Mouse (Mus musculus) MEL (cell line): Measurements from ENCODE around the gene Abcb1a. TPM values are rescaled to one million over a fixed set of nuclear protein-coding genes. Genes with fewer than 3 reads are reported as not detected.
"Not testable (repeated sequence)": the region's sequence is repeated elsewhere in the genome, so short reads cannot be mapped to it uniquely, and the experiment has no call there.

Source experiments
- DNase-seq: peaks from one replicate; pipeline ENCODE4 v3.0.0; 2011; ENCODE audit warnings: low read depth, low spot score
- H3K27ac ChIP-seq: 2 replicates; pipeline ENCODE4 v1.5.1; 2012; ENCODE audit warnings: low read depth, mild to moderate bottlenecking, control low read depth, low read length, moderate library complexity; ENCODE audit not compliant: control insufficient read depth
- H3K27me3 ChIP-seq, 2 experiments: fragments of 150-350 bp in 1 of 2; sonication (generic) in 1 of 2; 2 replicates each; pipeline ENCODE4 v1.6.1; 2012; ENCODE audit warnings: low read length in 2 of 2, mild to moderate bottlenecking in 2 of 2, improper control_type of control experiment in 1 of 2, moderate library complexity in 1 of 2; ENCODE audit not compliant: insufficient read depth in 2 of 2, control insufficient read depth in 1 of 2
- H3K36me3 ChIP-seq, 2 experiments: 2 replicates each; pipeline ENCODE4 v1.6.1; 2012 to 2014; ENCODE audit warnings: low read length in 2 of 2, improper control_type of control experiment in 1 of 2, inconsistent platforms in 1 of 2, mild to moderate bottlenecking in 1 of 2; ENCODE audit not compliant: insufficient read depth in 2 of 2, control insufficient read depth in 1 of 2
- H3K4me1 ChIP-seq, 2 experiments: fragments of 150-350 bp in 1 of 2; sonication (generic) in 1 of 2; 2 replicates each; pipeline ENCODE4 v1.6.1; 2012; ENCODE audit warnings: low read length in 2 of 2, improper control_type of control experiment in 1 of 2, mild to moderate bottlenecking in 1 of 2; ENCODE audit not compliant: insufficient read depth in 2 of 2, control insufficient read depth in 1 of 2
- H3K4me3 ChIP-seq, 2 experiments: fragments of 150-350 bp in 1 of 2; sonication (generic) in 1 of 2; 2 replicates each; pipeline ENCODE4 v1.5.1; 2012; ENCODE audit warnings: low read depth in 2 of 2, low read length in 2 of 2, mild to moderate bottlenecking in 2 of 2, moderate library complexity in 2 of 2, control low read depth in 1 of 2, improper control_type of control experiment in 1 of 2; ENCODE audit not compliant: control insufficient read depth in 1 of 2, insufficient read depth in 1 of 2
- H3K79me2 ChIP-seq: 2 replicates; pipeline ENCODE4 v1.6.1; 2012; ENCODE audit warnings: mild to moderate bottlenecking, low read length, moderate library complexity; ENCODE audit not compliant: control insufficient read depth, poor library complexity, insufficient read depth
- H3K9ac ChIP-seq: 2 replicates; pipeline ENCODE4 v1.6.1; 2012; ENCODE audit warnings: low read depth, mild to moderate bottlenecking, control low read depth, low read length, moderate library complexity; ENCODE audit not compliant: control insufficient read depth, poor library complexity, severe bottlenecking
- H3K9me3 ChIP-seq: fragments of 150-350 bp; sonication (generic); replicated peaks from 2 replicates; pipeline ENCODE4 v1.6.1; 2012; ENCODE audit warnings: mild to moderate bottlenecking, low read length, improper control_type of control experiment, moderate library complexity; ENCODE audit not compliant: insufficient read depth
- CHD1 ChIP-seq: IDR thresholded peaks from 2 replicates; pipeline ENCODE4 v1.6.1; 2012; ENCODE audit warnings: low read depth, mild to moderate bottlenecking, inconsistent platforms, low read length, improper control_type of control experiment
- CHD2 ChIP-seq: IDR thresholded peaks from 2 replicates; pipeline ENCODE4 v1.6.1; 2011; ENCODE audit warnings: low read length, improper control_type of control experiment
- CTCF ChIP-seq, 3 experiments: IDR thresholded peaks in 2 of 3; conservative IDR thresholded peaks in 1 of 3; 2 replicates each; pipeline ENCODE4 v1.5.1; 2011 to 2012; ENCODE audit warnings: low read length in 3 of 3, low read depth in 2 of 3, mild to moderate bottlenecking in 2 of 3, improper control_type of control experiment in 1 of 3, inconsistent platforms in 1 of 3, mixed read lengths in 1 of 3, moderate library complexity in 1 of 3; ENCODE audit not compliant: control insufficient read depth in 1 of 3, insufficient read depth in 1 of 3, poor library complexity in 1 of 3, severe bottlenecking in 1 of 3
- E2F4 ChIP-seq: IDR thresholded peaks from 2 replicates; pipeline ENCODE4 v1.6.1; 2011; ENCODE audit warnings: low read depth, low read length, improper control_type of control experiment, borderline replicate concordance
- EP300 ChIP-seq, 2 experiments: IDR thresholded peaks; 2 replicates each; pipeline ENCODE4 v1.6.1; 2011; ENCODE audit warnings: improper control_type of control experiment in 2 of 2, low read length in 2 of 2, low read depth in 1 of 2, mild to moderate bottlenecking in 1 of 2
- GATA1 ChIP-seq: IDR thresholded peaks from 2 replicates; pipeline ENCODE4 v1.6.1; 2011; ENCODE audit warnings: low read depth, low read length, improper control_type of control experiment
- KAT2A ChIP-seq: conservative IDR thresholded peaks from 2 replicates; pipeline ENCODE4 v1.6.1; 2012; ENCODE audit warnings: low read depth, low read length, improper control_type of control experiment, inconsistent platforms
- MAX ChIP-seq: IDR thresholded peaks from 2 replicates; pipeline ENCODE4 v1.6.1; 2011; ENCODE audit warnings: low read length, improper control_type of control experiment
- MEF2A ChIP-seq: IDR thresholded peaks from 2 replicates; pipeline ENCODE4 v1.6.1; 2014; ENCODE audit warnings: low read depth, mild to moderate bottlenecking, inconsistent platforms, low read length, improper control_type of control experiment; ENCODE audit not compliant: poor library complexity, insufficient replicate concordance, severe bottlenecking; ENCODE audit errors: extremely low read depth
- MXI1 ChIP-seq: IDR thresholded peaks from 2 replicates; pipeline ENCODE4 v1.6.1; 2011; ENCODE audit warnings: mild to moderate bottlenecking, low read depth, low read length, improper control_type of control experiment
- MYB ChIP-seq: IDR thresholded peaks from 2 replicates; pipeline ENCODE4 v1.6.1; 2011; ENCODE audit warnings: mild to moderate bottlenecking, low read depth, low read length, improper control_type of control experiment
- NRF1 ChIP-seq: IDR thresholded peaks from 2 replicates; pipeline ENCODE4 v1.6.1; 2014; ENCODE audit warnings: low read depth, mild to moderate bottlenecking, inconsistent platforms, low read length, improper control_type of control experiment, moderate library complexity; ENCODE audit not compliant: poor library complexity, insufficient read depth, severe bottlenecking
- POLR2A ChIP-seq, 2 experiments: IDR thresholded peaks; 2 replicates each; pipeline ENCODE4 v1.6.1; 2011 to 2012; ENCODE audit warnings: low read length in 2 of 2, mild to moderate bottlenecking in 2 of 2, control low read depth in 1 of 2, improper control_type of control experiment in 1 of 2, low read depth in 1 of 2, moderate library complexity in 1 of 2; ENCODE audit not compliant: control insufficient read depth in 1 of 2, insufficient read depth in 1 of 2, poor library complexity in 1 of 2
- POLR2AphosphoS5 ChIP-seq: IDR thresholded peaks from 2 replicates; pipeline ENCODE4 v1.6.1; 2012; ENCODE audit warnings: low read depth, borderline replicate concordance, mild to moderate bottlenecking, inconsistent platforms, low read length, moderate library complexity, mixed read lengths
- RAD21 ChIP-seq: IDR thresholded peaks from 2 replicates; pipeline ENCODE4 v1.6.1; 2011; ENCODE audit warnings: mild to moderate bottlenecking, low read depth, low read length, improper control_type of control experiment
- SIN3A ChIP-seq: IDR thresholded peaks from 2 replicates; pipeline ENCODE4 v1.6.1; 2012; ENCODE audit warnings: low read length, improper control_type of control experiment, inconsistent platforms
- SMC3 ChIP-seq: IDR thresholded peaks from 2 replicates; pipeline ENCODE4 v1.6.1; 2011; ENCODE audit warnings: low read depth, low read length, improper control_type of control experiment
- UBTF ChIP-seq: IDR thresholded peaks from 2 replicates; pipeline ENCODE4 v1.6.1; 2012; ENCODE audit warnings: low read depth, mild to moderate bottlenecking, inconsistent platforms, low read length, improper control_type of control experiment, moderate library complexity, borderline replicate concordance; ENCODE audit not compliant: insufficient read depth
- USF1 ChIP-seq: IDR thresholded peaks from 2 replicates; pipeline ENCODE4 v1.6.1; 2014; ENCODE audit warnings: low read depth, mild to moderate bottlenecking, inconsistent platforms, low read length, improper control_type of control experiment, moderate library complexity
- ZC3H11A ChIP-seq: IDR thresholded peaks from 2 replicates; pipeline ENCODE4 v1.6.1; 2012; ENCODE audit warnings: low read depth, mild to moderate bottlenecking, inconsistent platforms, low read length, improper control_type of control experiment
- ZKSCAN1 ChIP-seq: IDR thresholded peaks from 2 replicates; pipeline ENCODE4 v1.6.1; 2012; ENCODE audit warnings: low read depth, mild to moderate bottlenecking, inconsistent platforms, low read length, improper control_type of control experiment, moderate library complexity
- polyA plus RNA-seq, 2 experiments: library from polyadenylated mRNA; stranded (reverse) in 1 of 2; unstranded in 1 of 2; fragments of >175 nt in 1 of 2; fragments of >200 nt in 1 of 2; gene quantifications; 2 replicates each; pipeline versions ENCODE4 v1.2.1 to v1.2.4; 2012; ENCODE audit warnings: low replicate concordance in 2 of 2, low read depth in 1 of 2; ENCODE audit not compliant: insufficient read length in 2 of 2, insufficient read depth in 1 of 2, missing spikeins in 1 of 2
- total RNA-seq: library from RNA; depleted of rRNA; stranded (reverse); fragments of 300-350 nt; gene quantifications from 2 replicates; pipeline ENCODE4 v1.2.3, GENCODE M21; 2012

Gene Abcb1a
- total and polyA plus RNA-seq, 3 experiments: not detected

- not testable (repeated sequence) for H3K27me3 ChIP-seq, H3K27ac ChIP-seq, H3K4me3 ChIP-seq, H3K9me3 ChIP-seq, DNase-seq, H3K36me3 ChIP-seq, H3K4me1 ChIP-seq, H3K79me2 ChIP-seq, H3K9ac ChIP-seq
These were observed 73.4 kb downstream of the Abcb1a start for GRCm38 (mm10) chr5:8733307-8733706.

DNA sequence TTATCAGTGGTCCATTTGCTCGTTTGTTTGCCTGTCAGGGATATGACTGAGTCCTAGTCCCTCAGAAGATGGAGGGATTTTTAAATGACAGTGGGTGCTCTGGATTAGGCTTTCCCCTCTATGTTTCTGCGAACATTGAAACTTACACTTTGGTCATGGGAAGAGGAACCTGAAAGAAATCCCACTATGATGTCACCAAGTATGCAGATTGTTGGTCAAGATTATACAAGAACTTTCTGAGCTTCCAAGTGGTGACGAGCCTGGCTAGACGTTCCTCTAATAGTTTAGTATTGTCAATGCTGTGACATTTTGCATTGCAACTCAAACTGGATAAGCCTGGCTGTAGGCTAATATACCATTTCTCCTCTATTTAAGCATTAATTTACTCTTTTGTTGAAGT, 76.5 kb downstream of the Abcb1a start:
- Histone ChIP-seq H3K27ac (no peak overlapping the region), H3K9ac (no peak overlapping the region), H3K36me3 (no peaks in the 10 kb centered on the region), H3K27me3 (no peaks in the 10 kb centered on the region), H3K79me2 (no peaks in the 10 kb centered on the region), H3K4me1 (no peaks in the 10 kb centered on the region), H3K4me3 (no peak overlapping the region), H3K9me3 (no peaks in the 10 kb centered on the region)
- no peak for DNase-seq
- no peak for TF ChIP-seq CHD1
- TF ChIP-seq ZC3H11A: no peak
- TF ChIP-seq UBTF: no peak
- TF ChIP-seq POLR2A (IDR thresholded peaks at IDR 0.05; ENCODE audit: control insufficient read depth in 1 of 2, insufficient read depth in 1 of 2, low read depth in 1 of 2, low read length in 2 of 2, poor library complexity in 1 of 2): no peak
- TF ChIP-seq SMC3: no peak
- no peak for TF ChIP-seq EP300 (IDR thresholded peaks at IDR 0.05; ENCODE audit: low read depth in 1 of 2, low read length in 2 of 2)
- TF ChIP-seq GATA1: no peak
- TF ChIP-seq MYB: no peak
- no peak for TF ChIP-seq SIN3A
- no peak for TF ChIP-seq KAT2A
- TF ChIP-seq MXI1: no peak

DNA sequence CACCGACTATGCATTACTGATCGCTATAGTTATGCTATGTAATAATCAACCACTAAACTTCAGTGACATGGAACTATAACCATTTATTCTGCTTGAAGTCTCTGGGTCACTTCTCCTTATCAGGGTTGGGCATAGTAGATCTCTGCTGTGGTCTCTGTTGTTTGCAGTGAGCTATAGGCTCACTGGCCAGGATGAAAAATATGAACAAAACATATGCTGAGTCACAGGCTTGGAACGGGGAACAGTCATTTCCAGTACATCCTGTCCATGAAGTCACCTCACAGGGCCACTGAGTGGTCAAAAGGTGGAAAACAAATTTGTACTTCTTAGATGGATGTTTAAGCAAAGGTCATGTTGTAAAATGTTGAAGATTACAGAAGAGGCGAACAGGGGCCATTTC, 77.2 kb downstream of the Abcb1a start:
- no peak for TF ChIP-seq POLR2AphosphoS5
- TF ChIP-seq CTCF (IDR thresholded peaks at IDR 0.05 in 2 of 3, conservative IDR thresholded peaks at IDR 0.05 in 1 of 3; ENCODE audit: control insufficient read depth in 1 of 3, insufficient read depth in 1 of 3, low read depth in 2 of 3, low read length in 3 of 3, poor library complexity in 1 of 3, severe bottlenecking in 1 of 3): no peak
- TF ChIP-seq MEF2A: no peak
- TF ChIP-seq ZC3H11A: no peak
- TF ChIP-seq RAD21: no peak
- no peak for TF ChIP-seq SIN3A
- TF ChIP-seq USF1: no peak
- TF ChIP-seq NRF1: no peak
- TF ChIP-seq CHD2: no peak
- TF ChIP-seq ZKSCAN1: no peak
- no peak for TF ChIP-seq E2F4
- TF ChIP-seq MAX: no peak
- no peak for DNase-seq

GRCm38 (mm10) chr5:8747244-8747643, 87.4 kb downstream of the Abcb1a start:
- H3K4me3 ChIP-seq, H3K79me2 ChIP-seq, H3K27ac ChIP-seq, DNase-seq, H3K36me3 ChIP-seq, H3K27me3 ChIP-seq, H3K9ac ChIP-seq, H3K9me3 ChIP-seq, H3K4me1 ChIP-seq: not testable (repeated sequence)

More for the DNA sequence above, 77.2 kb downstream of the Abcb1a start:
- Histone ChIP-seq H3K4me3 (no peak overlapping the region), H3K36me3 (no peaks in the 10 kb centered on the region), H3K9me3 (no peaks in the 10 kb centered on the region), H3K9ac (no peak overlapping the region), H3K79me2 (no peaks in the 10 kb centered on the region), H3K4me1 (no peaks in the 10 kb centered on the region), H3K27ac (no peak overlapping the region), H3K27me3 (no peaks in the 10 kb centered on the region)
